Mouse (Mus musculus) stomach, embryonic 16.5 days (tissue): ENCODE data around the gene Btbd10. TPM values are rescaled to one million over a fixed set of nuclear protein-coding genes. Genes with fewer than 3 reads are reported as not detected.

Source experiments
- ATAC-seq: fragments of 200-750 bp; cut with Nextera tagmentation; 2 replicates; pipeline ENCODE4 v1.8.0; 2017; ENCODE audit warnings: moderate number of reproducible peaks, moderate TSS enrichment; ENCODE audit not compliant: insufficient read depth, low FRiP score
- H3K27ac ChIP-seq: fragments of 300-500 bp; sonication (generic); 2 replicates; pipeline ENCODE4 v1.5.1; 2014; ENCODE audit warnings: low read length
- H3K27me3 ChIP-seq: fragments of 300-500 bp; sonication (generic); 2 replicates; pipeline ENCODE4 v1.6.1; 2014; ENCODE audit warnings: low read length, control low read depth, mixed read lengths; ENCODE audit not compliant: control insufficient read depth, insufficient read depth
- H3K36me3 ChIP-seq: fragments of 300-500 bp; sonication (generic); 2 replicates; pipeline ENCODE4 v1.6.1; 2014; ENCODE audit warnings: low read length; ENCODE audit not compliant: control insufficient read depth, insufficient read depth
- H3K4me1 ChIP-seq: fragments of 300-500 bp; sonication (generic); 2 replicates; pipeline ENCODE4 v1.6.1; 2014; ENCODE audit warnings: low read length, control low read depth, mixed read lengths; ENCODE audit not compliant: control insufficient read depth, insufficient read depth
- H3K4me2 ChIP-seq: fragments of 300-500 bp; sonication (generic); 2 replicates; pipeline ENCODE4 v1.6.1; 2014; ENCODE audit warnings: low read depth, low read length, mixed read lengths
- H3K4me3 ChIP-seq: fragments of 300-500 bp; sonication (generic); replicated peaks from 2 replicates; pipeline ENCODE4 v1.5.1; 2014; ENCODE audit warnings: mild to moderate bottlenecking, low read length
- H3K9ac ChIP-seq: fragments of 300-500 bp; sonication (generic); 2 replicates; pipeline ENCODE4 v1.6.1; 2014; ENCODE audit warnings: low read length
- H3K9me3 ChIP-seq: fragments of 300-500 bp; sonication (generic); replicated peaks from 2 replicates; pipeline ENCODE4 v1.6.1; 2016; ENCODE audit warnings: low read length, control low read depth; ENCODE audit not compliant: control insufficient read depth
- WGBS: fragments of 180-500 bp; shearing (Covaris S2); extraction: QIAGEN DNeasy Blood & Tissue Kit; methylation state at CpG from one replicate; pipeline ENCODE4 v1.1.7; 2014; 5-methylcytosine and 5-hydroxymethylcytosine counted together
- polyA plus RNA-seq: library from polyadenylated mRNA; unstranded; fragments of >200 nt; fragmentation: Nextera tagmentation; extraction: Ambion mirVana; gene quantifications from 2 replicates; pipeline ENCODE4 v1.2.1, GENCODE M21; 2015

The Btbd10 gene
- polyA plus RNA-seq, 1 experiment from 2014 or later: 21.6 TPM

GRCm38 (mm10) chr7:113279246-113279645 is 89.9 kb downstream of the Btbd10 start:
- H3K9me3 ChIP-seq: no peaks in the 10 kb centered on the region
- H3K36me3 ChIP-seq: peaks cover 4% of the 10 kb centered on the region; the same call in 1 of the 2 replicates
- no peak overlapping the region for H3K4me2 ChIP-seq
- H3K27me3 ChIP-seq: no peaks in the 10 kb centered on the region
- H3K4me1 ChIP-seq: no peaks in the 10 kb centered on the region
- H3K9ac ChIP-seq: no peak overlapping the region
- 80% methylated on average over 2 of the region's 2 CpGs for WGBS
- ATAC-seq: no peak
- no peak overlapping the region for H3K4me3 ChIP-seq
- no peak overlapping the region for H3K27ac ChIP-seq

GRCm38 (mm10) chr7:113278493-113278892 is 90.7 kb downstream of the Btbd10 start:
- no peaks in the 10 kb centered on the region for H3K4me1 ChIP-seq
- H3K4me2 ChIP-seq: no peak overlapping the region
- H3K4me3 ChIP-seq: no peak overlapping the region
- no peak overlapping the region for H3K27ac ChIP-seq
- WGBS: 79% methylated on average over 4 of the region's 4 CpGs
- no peak overlapping the region for H3K9ac ChIP-seq
- no peaks in the 10 kb centered on the region for H3K27me3 ChIP-seq
- H3K9me3 ChIP-seq: no peaks in the 10 kb centered on the region
- H3K36me3 ChIP-seq: peaks cover 3% of the 10 kb centered on the region; the same call in 1 of the 2 replicates
- no peak for ATAC-seq

- H3K4me1 ChIP-seq: no peaks in the 10 kb centered on the region
- H3K9ac ChIP-seq: no peak overlapping the region
- no peaks in the 10 kb centered on the region for H3K9me3 ChIP-seq
- no peaks in the 10 kb centered on the region for H3K36me3 ChIP-seq
- WGBS: 50% methylated on average over 2 of the region's 2 CpGs
- no peak overlapping the region for H3K4me3 ChIP-seq
- no peaks in the 10 kb centered on the region for H3K27me3 ChIP-seq
- peak; percentile 29; the same call in 1 of the 2 replicates for ATAC-seq
- no peak overlapping the region for H3K27ac ChIP-seq
- H3K4me2 ChIP-seq: no peak overlapping the region
Measured at GRCm38 (mm10) chr7:113277245-113277644, 91.9 kb downstream of the Btbd10 start.

GRCm38 (mm10) chr7:113272338-113272997 is 96.7 kb downstream of the Btbd10 start:
- H3K9ac ChIP-seq: no peak overlapping the region
- no peak overlapping the region for H3K4me2 ChIP-seq
- 56% methylated on average over 5 of the region's 6 CpGs for WGBS
- H3K27me3 ChIP-seq: no peaks in the 10 kb centered on the region
- ATAC-seq: no peak
- no peaks in the 10 kb centered on the region for H3K36me3 ChIP-seq
- no peak overlapping the region for H3K4me3 ChIP-seq
- no peak overlapping the region for H3K27ac ChIP-seq
- H3K4me1 ChIP-seq: peaks cover 11% of the 10 kb centered on the region; the same call in 1 of the 2 replicates
- H3K9me3 ChIP-seq: no peaks in the 10 kb centered on the region

- Histone ChIP-seq H3K27me3 (no peaks in the 10 kb centered on the region), H3K4me3 (no peak overlapping the region), H3K9me3 (no peaks in the 10 kb centered on the region), H3K9ac (no peak overlapping the region), H3K36me3 (no peaks in the 10 kb centered on the region), H3K27ac (no peak overlapping the region), H3K4me1 (peaks cover 11% of the 10 kb centered on the region; the same call in 1 of the 2 replicates), H3K4me2 (no peak overlapping the region)
- ATAC-seq: no peak
- WGBS: 82% methylated on average over 2 of the region's 2 CpGs
Measured at GRCm38 (mm10) chr7:113270991-113271390, 98.2 kb downstream of the Btbd10 start.

GRCm38 (mm10) chr7:113270551-113270950 is 98.6 kb downstream of the Btbd10 start:
- Histone ChIP-seq H3K4me3 (no peak overlapping the region), H3K4me2 (no peak overlapping the region), H3K9ac (no peak overlapping the region), H3K36me3 (no peaks in the 10 kb centered on the region), H3K27ac (no peak overlapping the region), H3K27me3 (no peaks in the 10 kb centered on the region), H3K4me1 (peaks cover 11% of the 10 kb centered on the region; the same call in 1 of the 2 replicates), H3K9me3 (no peaks in the 10 kb centered on the region)
- WGBS: 61% methylated on average over 10 of the region's 10 CpGs
- ATAC-seq: no peak

- H3K4me3 ChIP-seq: no peak overlapping the region
- WGBS: 58% methylated on average over 3 of the region's 3 CpGs
- H3K4me1 ChIP-seq: peaks cover 11% of the 10 kb centered on the region; the same call in 1 of the 2 replicates
Measured at GRCm38 (mm10) chr7:113269921-113270320, 99.3 kb downstream of the Btbd10 start.

GRCm38 (mm10) chr7:113269081-113269480 is 100.1 kb downstream of the Btbd10 start:
- no peak overlapping the region for H3K27ac ChIP-seq
- ATAC-seq: no peak
- H3K9ac ChIP-seq: no peak overlapping the region
- H3K4me3 ChIP-seq: no peak overlapping the region
- no peaks in the 10 kb centered on the region for H3K9me3 ChIP-seq
- no peak overlapping the region for H3K4me2 ChIP-seq
- peaks cover 11% of the 10 kb centered on the region; the same call in 1 of the 2 replicates for H3K4me1 ChIP-seq
- H3K27me3 ChIP-seq: no peaks in the 10 kb centered on the region
- H3K36me3 ChIP-seq: no peaks in the 10 kb centered on the region

More at GRCm38 (mm10) chr7:113269921-113270320, 99.3 kb downstream of the Btbd10 start:
- H3K9ac ChIP-seq: no peak overlapping the region; the same call in 1 of the 2 replicates
- H3K27me3 ChIP-seq: no peaks in the 10 kb centered on the region
- no peak overlapping the region for H3K4me2 ChIP-seq
- no peaks in the 10 kb centered on the region for H3K9me3 ChIP-seq
- no peaks in the 10 kb centered on the region for H3K36me3 ChIP-seq
- no peak overlapping the region for H3K27ac ChIP-seq
- ATAC-seq: no peak

GRCm38 (mm10) chr7:113268287-113268686 is 100.9 kb downstream of the Btbd10 start:
- Histone ChIP-seq H3K27ac (no peak overlapping the region), H3K36me3 (no peaks in the 10 kb centered on the region), H3K9me3 (no peaks in the 10 kb centered on the region), H3K27me3 (no peaks in the 10 kb centered on the region), H3K4me3 (no peak overlapping the region), H3K4me1 (peaks cover 11% of the 10 kb centered on the region; the same call in 1 of the 2 replicates), H3K4me2 (no peak overlapping the region), H3K9ac (no peak overlapping the region)
- WGBS: 75% methylated on average over 9 of the region's 9 CpGs
- ATAC-seq: no peak
